Mouse (Mus musculus): ENCODE measurements at regions not wholly inside any gene's neighbourhood (a gene's known extent, or its start where the extent isn't known, plus 50 kb on each side); places are given as distances from the start of the nearest gene placed in this dataset.
"Not testable (repeated sequence)": the region's sequence is repeated elsewhere in the genome, so short reads cannot be mapped to it uniquely, and the experiment has no call there.

DNA sequence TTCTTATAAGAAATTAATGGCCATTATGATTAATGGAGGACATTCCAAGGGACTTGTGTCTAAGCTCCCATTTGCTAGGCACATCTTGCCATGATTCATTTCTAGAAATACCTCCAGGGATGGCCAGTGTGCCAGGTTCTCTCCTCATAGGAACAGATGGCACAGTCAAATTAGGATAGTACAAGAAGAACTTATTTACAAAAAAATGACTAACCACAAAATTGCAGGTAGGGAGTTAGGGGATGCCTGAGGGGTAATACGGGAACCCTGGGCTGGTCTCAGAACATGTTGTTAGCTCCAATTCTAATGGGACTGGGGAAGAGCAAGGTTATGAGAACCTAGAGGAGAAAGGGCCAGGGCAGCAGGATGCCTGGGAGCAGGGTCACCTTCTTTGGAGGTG, 760.9 kb upstream of the Kirrel3 start:
- no peaks in the 10 kb centered on the region for H3K9me3 ChIP-seq (replicated peaks)
- no peaks in the 10 kb centered on the region for H3K27me3 ChIP-seq (ENCODE audit: insufficient read depth, low read length)
- no peaks in the 10 kb centered on the region for H3K4me1 ChIP-seq (ENCODE audit: insufficient read depth, low read depth, low read length)
- ATAC-seq (ENCODE audit: extremely low read depth, insufficient number of reproducible peaks, low FRiP score, poor library complexity, severe bottlenecking) (no peak), DNase-seq (ENCODE audit: low spot score) (no peak)
- TF ChIP-seq GATA1 (IDR thresholded peaks at IDR 0.05; ENCODE audit: borderline replicate concordance, low read length), result no peak
- no peak for TF ChIP-seq CTCF (IDR thresholded peaks at IDR 0.05; ENCODE audit: low read depth, low read length)
- no peak for TF ChIP-seq POLR2AphosphoS5 (IDR thresholded peaks at IDR 0.05; ENCODE audit: insufficient replicate concordance, low read depth, low read length)
- TF ChIP-seq GATA2 (IDR thresholded peaks at IDR 0.05; ENCODE audit: borderline replicate concordance, low read depth, low read length), result no peak
- TF ChIP-seq TAL1 (conservative IDR thresholded peaks at IDR 0.05; ENCODE audit: low read depth, low read length), result no peak
- no peak overlapping the region for H3K4me3 ChIP-seq (ENCODE audit: low read depth, low read length)
- no peaks in the 10 kb centered on the region for H3K36me3 ChIP-seq (replicated peaks)

DNA sequence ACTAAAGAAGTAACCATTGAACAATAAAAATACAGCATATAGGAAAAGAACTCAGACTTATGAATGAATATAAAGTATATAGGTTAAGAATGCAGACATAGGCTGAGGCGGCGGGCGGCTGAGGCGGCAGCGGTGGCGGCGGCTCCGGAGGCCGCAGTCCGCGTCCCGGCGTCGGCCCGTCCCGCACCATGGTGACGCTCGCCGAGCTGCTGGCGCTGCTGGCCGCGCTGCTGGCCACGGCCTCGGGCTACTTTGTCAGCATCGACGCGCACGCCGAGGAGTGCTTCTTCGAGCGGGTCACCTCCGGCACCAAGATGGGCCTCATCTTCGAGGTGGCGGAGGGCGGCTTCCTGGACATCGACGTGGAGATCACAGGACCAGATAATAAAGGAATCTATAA, 757.6 kb upstream of the Kirrel3 start:
- H3K27me3 ChIP-seq (ENCODE audit: insufficient read depth, low read length); H3K9me3 ChIP-seq (replicated peaks); DNase-seq (ENCODE audit: low spot score); H3K4me3 ChIP-seq (ENCODE audit: low read depth, low read length); ATAC-seq (ENCODE audit: extremely low read depth, insufficient number of reproducible peaks, low FRiP score, poor library complexity, severe bottlenecking); H3K4me1 ChIP-seq (ENCODE audit: insufficient read depth, low read depth, low read length); H3K36me3 ChIP-seq (replicated peaks): not testable (repeated sequence)

DNA sequence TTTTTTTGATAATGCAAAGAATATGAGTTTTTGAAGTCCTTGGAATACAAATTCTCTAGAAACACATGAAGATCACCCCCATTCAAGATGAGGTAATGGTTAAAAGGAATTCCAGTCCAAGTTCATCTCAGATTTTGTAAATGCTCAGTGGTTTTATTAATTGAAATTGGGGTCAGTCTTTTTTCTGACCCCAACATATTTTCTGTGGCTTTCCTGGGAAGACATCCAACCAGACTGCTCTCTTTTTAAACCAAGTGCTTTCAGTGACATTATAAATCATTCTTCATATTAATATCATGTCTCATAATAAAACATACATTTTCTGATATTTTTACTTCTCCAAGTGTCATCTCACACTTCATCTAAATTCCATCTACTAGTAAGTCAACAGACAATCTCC, 725.0 kb upstream of the Kirrel3 start:
- DNase-seq (ENCODE audit: low spot score) (no peak), ATAC-seq (ENCODE audit: extremely low read depth, insufficient number of reproducible peaks, low FRiP score, poor library complexity, severe bottlenecking) (no peak)
- H3K4me1 ChIP-seq (ENCODE audit: insufficient read depth, low read depth, low read length), result no peaks in the 10 kb centered on the region
- no peaks in the 10 kb centered on the region for H3K27me3 ChIP-seq (ENCODE audit: insufficient read depth, low read length)
- no peaks in the 10 kb centered on the region for H3K36me3 ChIP-seq (replicated peaks)
- no peaks in the 10 kb centered on the region for H3K9me3 ChIP-seq (replicated peaks)
- TF ChIP-seq GATA1 (IDR thresholded peaks at IDR 0.05; ENCODE audit: borderline replicate concordance, low read length), result no peak
- no peak for TF ChIP-seq GATA2 (IDR thresholded peaks at IDR 0.05; ENCODE audit: borderline replicate concordance, low read depth, low read length)
- TF ChIP-seq POLR2AphosphoS5 (IDR thresholded peaks at IDR 0.05; ENCODE audit: insufficient replicate concordance, low read depth, low read length), result no peak
- TF ChIP-seq CTCF (IDR thresholded peaks at IDR 0.05; ENCODE audit: low read depth, low read length), result no peak
- TF ChIP-seq TAL1 (conservative IDR thresholded peaks at IDR 0.05; ENCODE audit: low read depth, low read length), result no peak
- H3K4me3 ChIP-seq (ENCODE audit: low read depth, low read length), result no peak overlapping the region

DNA sequence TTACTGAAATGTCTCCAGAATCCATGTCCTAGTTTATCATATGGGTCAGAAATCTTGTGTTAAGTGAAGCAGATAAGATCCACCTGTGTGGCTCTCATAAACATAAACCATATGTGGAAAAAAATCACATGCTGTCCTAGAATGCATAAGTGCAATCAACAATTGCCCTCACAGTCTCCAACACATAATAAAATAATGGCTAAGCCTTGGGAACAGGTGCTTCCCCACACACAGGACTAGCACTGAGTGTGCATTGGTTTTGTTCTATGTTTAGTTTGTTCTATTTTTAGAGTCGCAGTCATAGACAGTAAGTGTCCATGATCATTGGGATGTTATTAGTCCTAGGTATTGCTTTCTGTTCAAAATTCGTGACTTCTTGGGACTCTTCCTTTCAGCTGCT, 719.5 kb upstream of the Kirrel3 start:
- TF ChIP-seq POLR2AphosphoS5 (IDR thresholded peaks at IDR 0.05; ENCODE audit: insufficient replicate concordance, low read depth, low read length) (no peak), GATA2 (IDR thresholded peaks at IDR 0.05; ENCODE audit: borderline replicate concordance, low read depth, low read length) (no peak), TAL1 (conservative IDR thresholded peaks at IDR 0.05; ENCODE audit: low read depth, low read length) (no peak), CTCF (IDR thresholded peaks at IDR 0.05; ENCODE audit: low read depth, low read length) (no peak)
- DNase-seq (ENCODE audit: low spot score), result no peak
- no peak for ATAC-seq (ENCODE audit: extremely low read depth, insufficient number of reproducible peaks, low FRiP score, poor library complexity, severe bottlenecking)

DNA sequence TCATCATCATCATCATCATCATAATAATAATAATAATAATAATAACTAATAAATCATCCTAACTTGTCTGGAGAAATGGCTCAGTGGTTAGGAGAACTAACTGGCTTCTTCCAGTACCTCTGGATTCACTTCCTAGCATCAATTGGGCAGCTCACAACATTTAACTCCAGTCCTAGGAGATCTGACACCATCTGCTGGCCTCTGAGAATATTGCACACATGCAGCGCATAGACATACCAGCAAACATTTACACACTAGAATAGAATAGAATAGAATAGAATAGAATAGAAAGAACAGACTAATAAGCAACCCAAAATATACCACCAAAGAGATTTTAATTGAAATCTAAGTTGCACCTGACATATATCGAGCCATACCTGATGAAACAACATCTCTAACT, 715.9 kb upstream of the Kirrel3 start:
- ATAC-seq (ENCODE audit: extremely low read depth, insufficient number of reproducible peaks, low FRiP score, poor library complexity, severe bottlenecking) (no peak), DNase-seq (ENCODE audit: low spot score) (no peak)
- H3K9me3 ChIP-seq (replicated peaks), result no peaks in the 10 kb centered on the region
- H3K36me3 ChIP-seq (replicated peaks), result no peaks in the 10 kb centered on the region
- no peak for TF ChIP-seq POLR2AphosphoS5 (IDR thresholded peaks at IDR 0.05; ENCODE audit: insufficient replicate concordance, low read depth, low read length)
- no peaks in the 10 kb centered on the region for H3K27me3 ChIP-seq (ENCODE audit: insufficient read depth, low read length)
- no peaks in the 10 kb centered on the region for H3K4me1 ChIP-seq (ENCODE audit: insufficient read depth, low read depth, low read length)
- no peak overlapping the region for H3K4me3 ChIP-seq (ENCODE audit: low read depth, low read length)

More for the DNA sequence above, 719.5 kb upstream of the Kirrel3 start:
- no peaks in the 10 kb centered on the region for H3K4me1 ChIP-seq (ENCODE audit: insufficient read depth, low read depth, low read length)
- H3K27me3 ChIP-seq (ENCODE audit: insufficient read depth, low read length), result no peaks in the 10 kb centered on the region
- H3K4me3 ChIP-seq (ENCODE audit: low read depth, low read length), result no peak overlapping the region
- H3K9me3 ChIP-seq (replicated peaks), result no peaks in the 10 kb centered on the region
- H3K36me3 ChIP-seq (replicated peaks), result no peaks in the 10 kb centered on the region

DNA sequence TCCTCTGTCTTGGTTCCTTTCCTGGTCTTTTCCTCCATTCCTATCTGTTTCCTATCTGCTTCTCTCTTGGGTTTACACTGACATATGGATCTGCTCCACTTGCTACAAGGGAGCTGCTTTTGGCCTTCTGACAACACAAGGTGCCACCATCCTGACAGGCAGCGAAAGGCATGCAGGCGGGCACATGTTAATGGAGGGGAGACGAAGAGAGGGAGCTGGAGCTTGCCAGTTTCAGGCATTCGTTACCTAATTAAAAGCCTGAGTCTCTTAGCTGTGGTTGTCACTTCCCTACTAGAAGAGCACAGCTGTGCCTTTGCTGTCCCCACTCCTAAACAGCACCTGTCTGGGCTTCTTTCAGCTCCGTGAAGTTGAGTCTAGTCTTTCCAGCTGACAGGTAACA, 711.5 kb upstream of the Kirrel3 start:
- Histone ChIP-seq H3K9me3 (replicated peaks) (no peaks in the 10 kb centered on the region), H3K36me3 (replicated peaks) (no peaks in the 10 kb centered on the region), H3K27me3 (ENCODE audit: insufficient read depth, low read length) (no peaks in the 10 kb centered on the region), H3K4me3 (ENCODE audit: low read depth, low read length) (no peak overlapping the region), H3K4me1 (ENCODE audit: insufficient read depth, low read depth, low read length) (no peaks in the 10 kb centered on the region)
- DNase-seq (ENCODE audit: low spot score), result no peak
- TF ChIP-seq TAL1 (conservative IDR thresholded peaks at IDR 0.05; ENCODE audit: low read depth, low read length) (no peak), CTCF (IDR thresholded peaks at IDR 0.05; ENCODE audit: low read depth, low read length) (no peak), GATA1 (IDR thresholded peaks at IDR 0.05; ENCODE audit: borderline replicate concordance, low read length) (no peak), POLR2AphosphoS5 (IDR thresholded peaks at IDR 0.05; ENCODE audit: insufficient replicate concordance, low read depth, low read length) (no peak), GATA2 (IDR thresholded peaks at IDR 0.05; ENCODE audit: borderline replicate concordance, low read depth, low read length) (no peak)
- no peak for ATAC-seq (ENCODE audit: extremely low read depth, insufficient number of reproducible peaks, low FRiP score, poor library complexity, severe bottlenecking)

DNA sequence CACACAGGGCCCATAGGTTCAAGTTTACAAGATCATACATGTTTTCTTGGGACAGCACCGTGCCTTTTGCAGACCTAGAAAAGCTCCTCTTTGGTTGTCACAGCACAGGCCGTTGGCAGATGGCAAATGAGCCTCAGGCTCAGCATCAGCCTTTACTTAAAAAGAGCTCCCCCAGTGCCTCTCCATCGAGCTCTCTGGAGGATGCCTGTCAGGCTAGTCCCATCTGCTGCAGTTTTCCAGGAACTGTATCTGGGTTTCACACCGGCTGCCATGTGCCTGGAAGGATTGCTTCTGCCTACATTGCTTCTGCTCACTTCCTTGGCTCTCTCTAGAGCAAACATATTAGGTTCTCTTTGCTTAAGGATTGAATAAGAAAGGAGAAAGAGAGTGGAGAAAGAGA, 695.1 kb upstream of the Kirrel3 start:
- Histone ChIP-seq H3K27me3 (ENCODE audit: insufficient read depth, low read length) (no peaks in the 10 kb centered on the region), H3K4me3 (ENCODE audit: low read depth, low read length) (no peak overlapping the region), H3K4me1 (ENCODE audit: insufficient read depth, low read depth, low read length) (no peaks in the 10 kb centered on the region), H3K36me3 (replicated peaks) (no peaks in the 10 kb centered on the region), H3K9me3 (replicated peaks) (no peaks in the 10 kb centered on the region)
- TF ChIP-seq POLR2AphosphoS5 (IDR thresholded peaks at IDR 0.05; ENCODE audit: insufficient replicate concordance, low read depth, low read length), result no peak
- TF ChIP-seq TAL1 (conservative IDR thresholded peaks at IDR 0.05; ENCODE audit: low read depth, low read length), result no peak
- TF ChIP-seq GATA2 (IDR thresholded peaks at IDR 0.05; ENCODE audit: borderline replicate concordance, low read depth, low read length), result no peak
- no peak for TF ChIP-seq GATA1 (IDR thresholded peaks at IDR 0.05; ENCODE audit: borderline replicate concordance, low read length)
- TF ChIP-seq CTCF (IDR thresholded peaks at IDR 0.05; ENCODE audit: low read depth, low read length), result no peak
- ATAC-seq (ENCODE audit: extremely low read depth, insufficient number of reproducible peaks, low FRiP score, poor library complexity, severe bottlenecking) (no peak), DNase-seq (ENCODE audit: low spot score) (no peak)
